Mouse (Mus musculus) forebrain, embryonic 12.5 days (tissue): ENCODE results near the gene Zfp526. TPM values are rescaled to one million over a fixed set of nuclear protein-coding genes. Genes with fewer than 3 reads are reported as not detected.

Experiments used
- ATAC-seq: fragments of 200-750 bp; cut with Nextera tagmentation; 2 replicates; pipeline ENCODE4 v1.8.0; 2017; ENCODE audit warnings: moderate TSS enrichment; ENCODE audit not compliant: low FRiP score
- H3K27ac ChIP-seq: fragments of 300-500 bp; sonication (generic); 2 replicates; pipeline ENCODE4 v1.5.1; 2016; ENCODE audit warnings: mild to moderate bottlenecking
- H3K27me3 ChIP-seq: fragments of 300-500 bp; sonication (generic); 2 replicates; pipeline ENCODE4 v1.6.1; 2016; ENCODE audit warnings: mild to moderate bottlenecking
- H3K36me3 ChIP-seq: fragments of 300-500 bp; sonication (generic); replicated peaks from 2 replicates; pipeline ENCODE4 v1.6.1; 2016; ENCODE audit warnings: mild to moderate bottlenecking
- H3K4me1 ChIP-seq: fragments of 300-500 bp; sonication (generic); 2 replicates; pipeline ENCODE4 v1.6.1; 2016
- H3K4me2 ChIP-seq: fragments of 300-500 bp; sonication (generic); 2 replicates; pipeline ENCODE4 v1.6.1; 2016; ENCODE audit warnings: mild to moderate bottlenecking, moderate library complexity
- H3K4me3 ChIP-seq: fragments of 300-500 bp; sonication (generic); replicated peaks from 2 replicates; pipeline ENCODE4 v1.5.1; 2016; ENCODE audit warnings: mild to moderate bottlenecking
- H3K9ac ChIP-seq: fragments of 300-500 bp; sonication (generic); 2 replicates; pipeline ENCODE4 v1.6.1; 2016; ENCODE audit warnings: mild to moderate bottlenecking
- H3K9me3 ChIP-seq: fragments of 300-500 bp; sonication (generic); 2 replicates; pipeline ENCODE4 v1.6.1; 2016
- WGBS: fragments of 180-500 bp; shearing (Covaris S2); methylation state at CpG from one replicate; pipeline ENCODE4 v1.1.7; 2016; 5-methylcytosine and 5-hydroxymethylcytosine counted together
- polyA plus RNA-seq: library from polyadenylated mRNA; unstranded; fragments of >200 nt; fragmentation: Nextera tagmentation; extraction: Ambion mirVana; gene quantifications from 2 replicates; pipeline ENCODE4 v1.2.1, GENCODE M21; 2016

Gene Zfp526
- polyA plus RNA-seq: 2.7 TPM in 2 replicates

- peak within 1 kb of the TSS; percentile 69 for H3K4me3 ChIP-seq
- H3K36me3 ChIP-seq: peaks cover 30% of the 10 kb centered on the region
- H3K27ac ChIP-seq: peak within 1 kb of the TSS; percentile 84
- H3K27me3 ChIP-seq: no peaks in the 10 kb centered on the region
- H3K4me1 ChIP-seq: peaks cover 40% of the 10 kb centered on the region
- peak within 1 kb of the TSS; percentile 95 for H3K4me2 ChIP-seq
- peak; percentile 96 for ATAC-seq
- WGBS: under 1% methylated on average over 42 of the region's 45 CpGs
- no peaks in the 10 kb centered on the region for H3K9me3 ChIP-seq
- peak within 1 kb of the TSS; percentile 80 for H3K9ac ChIP-seq
These were observed at the start of gene Zfp526 for GRCm38 (mm10) chr7:25221102-25221883. TSS of gene Zfp526 (plus strand) at chr7:25221425.

DNA sequence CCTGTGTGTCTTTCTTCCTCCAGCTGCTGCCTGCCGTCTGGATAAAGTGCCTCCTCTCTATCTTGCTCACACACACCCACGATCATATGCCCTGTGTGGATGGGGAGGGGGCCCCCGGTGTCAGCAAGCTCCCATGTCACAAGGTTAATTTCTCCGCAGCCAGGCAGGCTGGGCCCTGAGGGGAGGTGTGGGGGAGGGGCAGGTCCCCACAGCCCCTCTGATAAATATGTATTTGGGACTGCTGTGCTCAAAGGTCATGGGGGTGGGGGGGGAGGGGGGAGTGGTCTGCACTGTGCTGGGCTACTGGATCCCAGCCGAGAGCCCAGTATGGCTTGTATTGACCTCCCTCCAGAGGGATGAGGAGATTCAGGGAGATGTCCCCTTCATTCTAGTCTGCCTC lies 48.6 kb upstream of the Zfp526 start:
- Histone ChIP-seq H3K27ac (0 out of 2 replicates have a peak overlapping the region, but pooled peaks have one; percentile 44), H3K4me1 (peaks cover 58% of the 10 kb centered on the region), H3K27me3 (peaks cover 22% of the 10 kb centered on the region), H3K4me2 (no peak overlapping the region), H3K9ac (no peak overlapping the region), H3K9me3 (no peaks in the 10 kb centered on the region), H3K4me3 (no peak overlapping the region), H3K36me3 (no peaks in the 10 kb centered on the region)
- WGBS: 46% methylated on average over 5 of the region's 5 CpGs
- ATAC-seq: peak; percentile 40; the same call in 1 of the 2 replicates

DNA sequence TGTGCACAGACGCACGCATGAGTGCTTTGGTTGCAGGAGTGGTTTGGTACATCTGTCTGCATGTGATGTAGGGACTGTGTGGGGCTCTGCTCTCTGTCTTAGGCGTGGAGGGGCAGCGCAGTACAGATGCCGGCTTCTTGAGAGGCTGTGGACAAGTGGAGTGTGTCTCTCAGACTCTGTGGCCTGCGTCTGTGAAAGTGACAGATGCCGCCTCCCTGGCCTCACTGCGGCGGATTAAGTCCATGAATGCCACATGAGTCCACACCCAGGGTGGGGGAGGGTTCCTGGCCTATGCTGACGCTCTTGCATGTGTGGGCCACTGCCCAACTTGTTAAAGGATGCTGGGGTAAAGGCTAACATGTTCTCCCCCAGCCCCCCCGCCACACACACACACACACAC lies 46.9 kb upstream of the Zfp526 start:
- Histone ChIP-seq H3K4me1 (peaks cover 66% of the 10 kb centered on the region), H3K27me3 (peaks cover 32% of the 10 kb centered on the region), H3K4me3 (no peak overlapping the region), H3K27ac (peak overlapping the region; percentile 44), H3K9ac (0 out of 2 replicates have a peak overlapping the region, but pooled peaks have one; percentile 38), H3K36me3 (no peaks in the 10 kb centered on the region), H3K9me3 (no peaks in the 10 kb centered on the region), H3K4me2 (no peak overlapping the region; the same call in 1 of the 2 replicates)
- ATAC-seq: 0 out of 2 replicates have a peak, but pooled peaks have one; percentile 7
- WGBS: 35% methylated on average over 10 of the region's 11 CpGs

- ATAC-seq: no peak
- Histone ChIP-seq H3K36me3 (no peaks in the 10 kb centered on the region), H3K4me3 (peak overlapping the region; percentile 62), H3K4me2 (peak overlapping the region; percentile 84), H3K9ac (peak overlapping the region; percentile 82), H3K27ac (peak overlapping the region; percentile 98), H3K9me3 (no peaks in the 10 kb centered on the region), H3K4me1 (peaks cover 71% of the 10 kb centered on the region), H3K27me3 (peaks cover 69% of the 10 kb centered on the region)
- 0% methylated on average over 17 of the region's 17 CpGs for WGBS
These were observed 42.9 kb upstream of the Zfp526 start for GRCm38 (mm10) chr7:25178317-25178716.

DNA sequence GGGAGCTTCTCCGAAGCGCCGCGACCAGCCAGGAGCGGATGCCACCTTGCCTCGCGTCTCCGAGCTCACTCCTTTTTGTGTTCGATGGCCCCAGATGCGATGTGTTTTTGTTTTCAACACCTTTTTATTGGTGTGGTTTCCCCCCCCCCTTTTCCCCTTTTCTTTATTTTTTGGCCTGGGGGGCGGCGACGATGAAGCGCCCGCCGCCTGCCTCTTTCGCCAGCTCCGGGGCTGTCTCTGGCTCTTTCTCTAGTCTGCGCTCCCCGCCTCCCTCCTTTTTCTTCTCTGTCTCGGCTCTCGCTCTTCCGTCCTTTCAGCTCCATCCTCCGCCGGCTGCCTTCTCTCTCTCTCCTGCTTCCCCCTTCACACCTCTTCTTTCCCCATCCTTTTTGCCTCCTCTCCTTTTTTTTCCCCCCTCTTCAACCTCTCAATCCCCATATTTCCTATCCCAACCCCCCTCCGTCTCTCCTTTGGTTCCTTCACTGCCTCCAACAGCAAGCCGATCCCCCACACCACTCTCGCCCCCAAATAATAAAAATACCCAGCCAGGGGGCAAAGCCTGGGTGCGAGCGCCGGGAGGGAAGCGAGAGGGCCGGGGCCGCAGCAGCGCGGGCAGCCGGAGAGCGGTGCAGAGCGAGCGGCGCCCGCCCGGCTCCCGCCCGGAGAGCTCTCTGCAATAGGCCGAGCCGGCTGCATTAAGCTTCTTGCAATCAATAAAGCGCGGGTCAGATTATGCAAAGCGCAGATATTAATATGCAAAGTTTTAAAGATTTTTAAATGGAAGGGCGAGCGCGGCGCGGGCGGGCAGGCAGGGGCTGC lies 42.2 kb upstream of the Zfp526 start:
- Histone ChIP-seq H3K27ac (peak overlapping the region; percentile 98), H3K4me1 (peaks cover 64% of the 10 kb centered on the region), H3K27me3 (peaks cover 76% of the 10 kb centered on the region), H3K9me3 (no peaks in the 10 kb centered on the region), H3K9ac (peak overlapping the region; percentile 82), H3K36me3 (no peaks in the 10 kb centered on the region), H3K4me3 (peak overlapping the region; percentile 62), H3K4me2 (peak overlapping the region; percentile 84)
- 0% methylated on average over 55 of the region's 56 CpGs for WGBS
- ATAC-seq: peak; percentile 82

DNA sequence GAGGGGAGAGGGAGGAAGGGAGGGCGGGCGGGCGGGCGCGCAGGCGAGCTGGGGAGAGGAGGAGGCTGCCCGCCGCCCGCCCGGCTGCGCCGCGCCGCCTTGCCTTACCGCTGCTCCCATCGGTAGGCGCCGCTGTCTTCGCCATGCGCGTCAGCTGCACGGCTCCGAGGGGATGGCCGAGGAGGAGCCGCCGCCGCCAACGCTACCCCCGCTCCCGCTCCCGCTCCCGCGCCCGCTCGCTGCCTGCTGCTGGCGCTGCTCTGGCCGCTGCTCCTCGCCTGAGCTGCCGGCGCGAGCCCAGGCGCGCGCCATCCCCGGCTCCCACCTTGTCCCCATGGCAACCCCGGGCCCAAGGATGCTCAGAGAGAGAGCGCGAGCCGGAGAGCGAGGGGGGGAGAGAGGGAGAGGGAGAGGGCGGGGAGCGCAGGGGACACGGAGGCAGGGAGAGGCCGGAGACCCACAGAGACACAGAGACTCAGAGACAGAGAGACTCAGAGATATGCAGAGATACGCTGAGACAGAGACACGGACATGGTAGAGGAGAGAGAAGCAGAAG lies 41.5 kb upstream of the Zfp526 start, which contains the start of gene Pou2f2:
Pou2f2 (minus strand) TSS at position 121 of the 556 bp plus-strand sequence.
- peak; percentile 93 for ATAC-seq
- peaks cover 57% of the 10 kb centered on the region for H3K4me1 ChIP-seq
- peak within 1 kb of the TSS; percentile 62 for H3K4me3 ChIP-seq
- no peaks in the 10 kb centered on the region for H3K36me3 ChIP-seq
- 1% methylated on average over 43 of the region's 56 CpGs for WGBS
- H3K27me3 ChIP-seq: peaks cover 83% of the 10 kb centered on the region
- peak within 1 kb of the TSS; percentile 82 for H3K9ac ChIP-seq
- no peaks in the 10 kb centered on the region for H3K9me3 ChIP-seq
- H3K27ac ChIP-seq: peak within 1 kb of the TSS; percentile 98
- H3K4me2 ChIP-seq: peak within 1 kb of the TSS; percentile 84

DNA sequence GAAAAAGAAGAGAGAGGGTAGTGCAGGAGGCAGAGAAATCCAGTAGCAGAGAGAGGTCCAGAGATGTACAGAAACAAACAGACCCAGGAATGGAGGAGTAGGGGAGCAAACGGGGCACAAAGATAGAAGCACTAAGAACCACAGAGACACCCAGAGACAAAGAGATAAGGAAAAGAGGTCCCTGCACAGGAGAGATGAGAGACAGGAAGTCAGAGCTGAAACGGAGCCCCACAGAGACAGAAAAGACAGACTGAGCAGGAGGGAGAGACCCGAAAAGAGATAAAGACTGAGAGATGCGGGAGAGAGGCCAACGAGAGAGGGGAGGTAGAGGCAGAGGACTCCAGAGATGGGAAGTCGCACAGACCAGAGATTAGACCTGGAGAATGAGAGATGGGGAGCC lies 40.7 kb upstream of the Zfp526 start:
- peaks cover 49% of the 10 kb centered on the region for H3K4me1 ChIP-seq
- H3K9me3 ChIP-seq: no peaks in the 10 kb centered on the region
- ATAC-seq: no peak
- H3K27me3 ChIP-seq: peaks cover 87% of the 10 kb centered on the region
- H3K27ac ChIP-seq: peak overlapping the region; percentile 98
- peak overlapping the region; percentile 84 for H3K4me2 ChIP-seq
- WGBS: 1% methylated on average over 6 of the region's 6 CpGs
- no peaks in the 10 kb centered on the region for H3K36me3 ChIP-seq
- H3K4me3 ChIP-seq: peak overlapping the region; percentile 62
- peak overlapping the region; percentile 82; the same call in 1 of the 2 replicates for H3K9ac ChIP-seq

GRCm38 (mm10) chr7:25181331-25181790 lies 39.9 kb upstream of the Zfp526 start:
- H3K4me1 ChIP-seq: peaks cover 42% of the 10 kb centered on the region
- H3K27me3 ChIP-seq: peaks cover 81% of the 10 kb centered on the region
- H3K4me3 ChIP-seq: peak overlapping the region; percentile 22
- under 1% methylated on average over 15 of the region's 15 CpGs for WGBS
- H3K27ac ChIP-seq: no peak overlapping the region
- H3K9ac ChIP-seq: peak overlapping the region; percentile 33
- H3K9me3 ChIP-seq: no peaks in the 10 kb centered on the region
- peak overlapping the region; percentile 84 for H3K4me2 ChIP-seq
- ATAC-seq: no peak
- H3K36me3 ChIP-seq: no peaks in the 10 kb centered on the region

DNA sequence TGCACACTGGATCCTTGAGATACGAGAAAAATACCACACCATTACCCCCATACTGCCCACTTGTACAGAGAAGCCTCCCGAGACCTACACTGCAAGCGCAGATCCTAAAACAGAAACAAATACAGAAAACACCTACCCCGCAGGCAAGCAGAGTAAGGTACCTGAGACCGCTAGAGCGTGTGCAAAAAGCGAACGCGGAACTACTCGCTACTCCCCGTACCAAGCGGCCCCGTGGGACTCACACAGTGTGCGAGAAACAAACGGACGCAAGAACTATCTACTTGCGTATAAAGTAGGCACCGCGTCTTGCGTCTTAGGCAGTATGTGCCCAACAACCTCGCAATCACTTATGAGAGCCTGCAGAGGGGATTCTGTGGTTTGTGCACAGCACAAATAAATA lies 39.4 kb upstream of the Zfp526 start:
- Histone ChIP-seq H3K9ac (peak overlapping the region; percentile 33), H3K36me3 (no peaks in the 10 kb centered on the region), H3K27me3 (peaks cover 76% of the 10 kb centered on the region), H3K4me2 (peak overlapping the region; percentile 84), H3K27ac (no peak overlapping the region), H3K4me3 (peak overlapping the region; percentile 22), H3K4me1 (peaks cover 39% of the 10 kb centered on the region), H3K9me3 (no peaks in the 10 kb centered on the region)
- WGBS: 2% methylated on average over 21 of the region's 21 CpGs
- no peak for ATAC-seq

GRCm38 (mm10) chr7:25184091-25184490 lies 37.1 kb upstream of the Zfp526 start:
- Histone ChIP-seq H3K9me3 (no peaks in the 10 kb centered on the region), H3K9ac (no peak overlapping the region), H3K4me3 (no peak overlapping the region), H3K36me3 (no peaks in the 10 kb centered on the region), H3K4me2 (no peak overlapping the region), H3K4me1 (peaks cover 28% of the 10 kb centered on the region), H3K27me3 (peaks cover 57% of the 10 kb centered on the region), H3K27ac (no peak overlapping the region)
- no peak for ATAC-seq
- 90% methylated on average over 6 of the region's 6 CpGs for WGBS

GRCm38 (mm10) chr7:25187662-25188650 lies 33.3 kb upstream of the Zfp526 start:
- Histone ChIP-seq H3K4me3 (no peak overlapping the region), H3K4me1 (peaks cover 5% of the 10 kb centered on the region; the same call in 1 of the 2 replicates), H3K27ac (no peak overlapping the region), H3K27me3 (peaks cover 24% of the 10 kb centered on the region), H3K36me3 (no peaks in the 10 kb centered on the region), H3K9me3 (no peaks in the 10 kb centered on the region), H3K9ac (no peak overlapping the region), H3K4me2 (no peak overlapping the region)
- ATAC-seq: peak; percentile 91
- WGBS: 30% methylated on average over 21 of the region's 21 CpGs
